ENCODE assay signal across 24 mouse cellular contexts in genomic region chr5:41187193-41187592, GRCm38 (mm10).
"Had no signal": no experiment of that assay in that cellular context is flagged by ENCODE, and none has a peak within 500 bp of the region (broad histone marks: within the 10 kb centered on the region; RNA-seq: fewer than 3 reads in every experiment).

No protein-coding gene starts in this region.

- H3K9me3 ChIP-seq: heart, embryonic 10.5 days; heart, embryonic 12.5 days; hindbrain, embryonic 10.5 days; hindbrain, embryonic 12.5 days; intestine, embryonic 15.5 days; limb, embryonic 13.5 days; liver, embryonic 13.5 days had no signal

- H3K27ac ChIP-seq: heart, embryonic 10.5 days; hindbrain, embryonic 10.5 days; hindbrain, embryonic 12.5 days; hindbrain, embryonic 14.5 days; intestine, embryonic 15.5 days; left cerebral cortex, adult 2 months; limb, embryonic 13.5 days; liver, embryonic 13.5 days had no signal

- H3K27me3 ChIP-seq: heart, embryonic 12.5 days; hindbrain, embryonic 12.5 days; intestine, embryonic 15.5 days; limb, embryonic 13.5 days; liver, embryonic 13.5 days had no signal

- H3K4me3 ChIP-seq: heart, embryonic 10.5 days; heart, embryonic 12.5 days; hindbrain, embryonic 10.5 days; hindbrain, embryonic 12.5 days; intestine, embryonic 15.5 days; left cerebral cortex, adult 2 months; limb, embryonic 13.5 days; liver, embryonic 13.5 days had no signal

- H3K9ac ChIP-seq: forebrain, postnatal 0 days; heart, embryonic 12.5 days; hindbrain, embryonic 12.5 days; hindbrain, embryonic 14.5 days; intestine, embryonic 15.5 days; limb, embryonic 13.5 days; liver, embryonic 13.5 days had no signal

- H3K4me2 ChIP-seq: heart, embryonic 12.5 days; hindbrain, embryonic 12.5 days; hindbrain, embryonic 14.5 days; intestine, embryonic 15.5 days; limb, embryonic 13.5 days; liver, embryonic 13.5 days had no signal

- ATAC-seq: forebrain, postnatal 0 days; hindbrain, embryonic 16.5 days; inflammation-experienced regulatory T-cells, adult 6 months; intestine, embryonic 15.5 days; intestine, postnatal 0 days had no signal

- H3K4me1 ChIP-seq: heart, embryonic 10.5 days; heart, embryonic 12.5 days; hindbrain, embryonic 12.5 days; intestine, embryonic 15.5 days had no signal

- H3K36me3 ChIP-seq: heart, embryonic 10.5 days; heart, embryonic 12.5 days; hindbrain, embryonic 10.5 days; hindbrain, embryonic 12.5 days; intestine, embryonic 15.5 days; limb, embryonic 13.5 days; liver, embryonic 13.5 days had no signal

- DNase-seq: forebrain, postnatal 0 days; gastrocnemius, postnatal 14 days; gastrocnemius, postnatal 36 days; heart, adult 18-20 months; heart, postnatal 10 days; heart, postnatal 4 days; kidney, adult 18-20 months; kidney, adult 8-10 months; kidney, postnatal 10 days; kidney, postnatal 25 days; kidney, postnatal 4 days; layer of hippocampus, adult 9-11 months; liver, embryonic 13.5 days had no signal
